Mouse (Mus musculus): ENCODE data around the gene Gm21882. TPM values are rescaled to one million over a fixed set of nuclear protein-coding genes. Genes with fewer than 3 reads are reported as not detected.
"Not testable (repeated sequence)": the region's sequence is repeated elsewhere in the genome, so short reads cannot be mapped to it uniquely, and the experiment has no call there.

Gm21882 gene
- not detected in 2 replicates for total RNA-seq (2012; rRNA removed)

DNA sequence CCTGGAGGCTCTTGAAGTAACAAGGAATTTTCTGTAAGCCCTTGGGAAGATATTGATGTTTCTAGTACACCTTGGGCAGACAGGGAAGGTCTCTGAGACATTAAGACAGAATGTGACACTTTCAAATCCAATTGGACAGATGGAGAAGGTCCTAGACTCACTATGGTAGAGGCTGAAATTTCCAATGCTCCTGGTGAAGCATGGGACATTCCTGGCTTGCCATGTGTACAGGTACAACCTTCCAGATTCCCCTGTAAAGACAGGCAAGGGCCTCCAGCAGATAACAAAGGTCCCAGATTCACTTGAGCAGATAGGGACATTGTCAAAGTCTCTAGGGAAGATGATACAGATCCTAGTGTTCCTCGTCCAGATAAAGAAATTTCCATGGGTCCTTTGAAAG, at the start of gene Gm21882:
Gene Gm21882 (minus strand): TSS at position 101 of the 400 bp plus-strand sequence.
- H3K36me3 ChIP-seq (ENCODE audit: control insufficient read depth, insufficient read depth, low read length, poor library complexity, severe bottlenecking); H3K9ac ChIP-seq (ENCODE audit: insufficient read depth, low read depth, low read length, poor library complexity, severe bottlenecking); H3K9me3 ChIP-seq (ENCODE audit: control insufficient read depth, insufficient read depth, low read depth, low read length); H3K4me1 ChIP-seq (ENCODE audit: control insufficient read depth in 2 of 2, insufficient read depth in 2 of 2, low read length in 2 of 2, poor library complexity in 1 of 2); H3K4me3 ChIP-seq (ENCODE audit: insufficient read depth in 1 of 2, low read depth in 1 of 2, low read length in 2 of 2, poor library complexity in 1 of 2, severe bottlenecking in 1 of 2); H3K27ac ChIP-seq (ENCODE audit: insufficient read depth, low read depth, low read length, poor library complexity, severe bottlenecking); in situ Hi-C loops (cut with MboI; ENCODE audit: low sequenced_read_pairs in 2 of 2, unreplicated experiment in 2 of 2); DNase-seq (ENCODE audit: low read depth, low spot score): not testable (repeated sequence)

Other genes with a start within 250 kb of the Gm21882 start
- gene Gm21865, start 64.6 kb downstream of the Gm21882 start, total RNA-seq (2012; rRNA removed): not detected in 2 replicates